Mouse (Mus musculus) MEL (cell line): ENCODE results near the gene Actrt2. TPM values are rescaled to one million over a fixed set of nuclear protein-coding genes. Genes with fewer than 3 reads are reported as not detected.

Source experiments
- DNase-seq: peaks from one replicate; pipeline ENCODE4 v3.0.0; 2011; ENCODE audit warnings: low read depth, low spot score
- H3K27ac ChIP-seq: 2 replicates; pipeline ENCODE4 v1.5.1; 2012; ENCODE audit warnings: low read depth, mild to moderate bottlenecking, control low read depth, low read length, moderate library complexity; ENCODE audit not compliant: control insufficient read depth
- H3K27me3 ChIP-seq, 2 experiments: fragments of 150-350 bp in 1 of 2; sonication (generic) in 1 of 2; 2 replicates each; pipeline ENCODE4 v1.6.1; 2012; ENCODE audit warnings: low read length in 2 of 2, mild to moderate bottlenecking in 2 of 2, improper control_type of control experiment in 1 of 2, moderate library complexity in 1 of 2; ENCODE audit not compliant: insufficient read depth in 2 of 2, control insufficient read depth in 1 of 2
- H3K36me3 ChIP-seq, 2 experiments: 2 replicates each; pipeline ENCODE4 v1.6.1; 2012 to 2014; ENCODE audit warnings: low read length in 2 of 2, improper control_type of control experiment in 1 of 2, inconsistent platforms in 1 of 2, mild to moderate bottlenecking in 1 of 2; ENCODE audit not compliant: insufficient read depth in 2 of 2, control insufficient read depth in 1 of 2
- H3K4me1 ChIP-seq, 2 experiments: fragments of 150-350 bp in 1 of 2; sonication (generic) in 1 of 2; 2 replicates each; pipeline ENCODE4 v1.6.1; 2012; ENCODE audit warnings: low read length in 2 of 2, improper control_type of control experiment in 1 of 2, mild to moderate bottlenecking in 1 of 2; ENCODE audit not compliant: insufficient read depth in 2 of 2, control insufficient read depth in 1 of 2
- H3K4me3 ChIP-seq, 2 experiments: fragments of 150-350 bp in 1 of 2; sonication (generic) in 1 of 2; 2 replicates each; pipeline ENCODE4 v1.5.1; 2012; ENCODE audit warnings: low read depth in 2 of 2, low read length in 2 of 2, mild to moderate bottlenecking in 2 of 2, moderate library complexity in 2 of 2, control low read depth in 1 of 2, improper control_type of control experiment in 1 of 2; ENCODE audit not compliant: control insufficient read depth in 1 of 2, insufficient read depth in 1 of 2
- H3K79me2 ChIP-seq: 2 replicates; pipeline ENCODE4 v1.6.1; 2012; ENCODE audit warnings: mild to moderate bottlenecking, low read length, moderate library complexity; ENCODE audit not compliant: control insufficient read depth, poor library complexity, insufficient read depth
- H3K9ac ChIP-seq: 2 replicates; pipeline ENCODE4 v1.6.1; 2012; ENCODE audit warnings: low read depth, mild to moderate bottlenecking, control low read depth, low read length, moderate library complexity; ENCODE audit not compliant: control insufficient read depth, poor library complexity, severe bottlenecking
- H3K9me3 ChIP-seq: fragments of 150-350 bp; sonication (generic); replicated peaks from 2 replicates; pipeline ENCODE4 v1.6.1; 2012; ENCODE audit warnings: mild to moderate bottlenecking, low read length, improper control_type of control experiment, moderate library complexity; ENCODE audit not compliant: insufficient read depth
- BHLHE40 ChIP-seq: IDR thresholded peaks from 2 replicates; pipeline ENCODE4 v1.6.1; 2012; ENCODE audit warnings: low read depth, mild to moderate bottlenecking, inconsistent platforms, low read length, improper control_type of control experiment, borderline replicate concordance
- CHD2 ChIP-seq: IDR thresholded peaks from 2 replicates; pipeline ENCODE4 v1.6.1; 2011; ENCODE audit warnings: low read length, improper control_type of control experiment
- EP300 ChIP-seq, 2 experiments: IDR thresholded peaks; 2 replicates each; pipeline ENCODE4 v1.6.1; 2011; ENCODE audit warnings: improper control_type of control experiment in 2 of 2, low read length in 2 of 2, low read depth in 1 of 2, mild to moderate bottlenecking in 1 of 2
- GABPA ChIP-seq: IDR thresholded peaks from 2 replicates; pipeline ENCODE4 v1.6.1; 2012; ENCODE audit warnings: low read depth, mild to moderate bottlenecking, inconsistent platforms, low read length, improper control_type of control experiment, moderate library complexity
- GATA1 ChIP-seq: IDR thresholded peaks from 2 replicates; pipeline ENCODE4 v1.6.1; 2011; ENCODE audit warnings: low read depth, low read length, improper control_type of control experiment
- HCFC1 ChIP-seq: IDR thresholded peaks from 2 replicates; pipeline ENCODE4 v1.6.1; 2012; ENCODE audit warnings: low read depth, mild to moderate bottlenecking, inconsistent platforms, low read length, improper control_type of control experiment, moderate library complexity
- MAFK ChIP-seq: IDR thresholded peaks from 2 replicates; pipeline ENCODE4 v1.6.1; 2011; ENCODE audit warnings: low read depth, mild to moderate bottlenecking, low read length, improper control_type of control experiment, borderline replicate concordance
- MAX ChIP-seq: IDR thresholded peaks from 2 replicates; pipeline ENCODE4 v1.6.1; 2011; ENCODE audit warnings: low read length, improper control_type of control experiment
- MAZ ChIP-seq: IDR thresholded peaks from 2 replicates; pipeline ENCODE4 v1.6.1; 2012; ENCODE audit warnings: low read depth, mild to moderate bottlenecking, inconsistent platforms, low read length, improper control_type of control experiment
- MYB ChIP-seq: IDR thresholded peaks from 2 replicates; pipeline ENCODE4 v1.6.1; 2011; ENCODE audit warnings: mild to moderate bottlenecking, low read depth, low read length, improper control_type of control experiment
- POLR2A ChIP-seq, 2 experiments: IDR thresholded peaks; 2 replicates each; pipeline ENCODE4 v1.6.1; 2011 to 2012; ENCODE audit warnings: low read length in 2 of 2, mild to moderate bottlenecking in 2 of 2, control low read depth in 1 of 2, improper control_type of control experiment in 1 of 2, low read depth in 1 of 2, moderate library complexity in 1 of 2; ENCODE audit not compliant: control insufficient read depth in 1 of 2, insufficient read depth in 1 of 2, poor library complexity in 1 of 2
- POLR2AphosphoS2 ChIP-seq: IDR thresholded peaks from 2 replicates; pipeline ENCODE4 v1.6.1; 2011; ENCODE audit warnings: low read length, improper control_type of control experiment
- TAL1 ChIP-seq: IDR thresholded peaks from 2 replicates; pipeline ENCODE4 v1.6.1; 2012; ENCODE audit warnings: mild to moderate bottlenecking, inconsistent platforms, low read length, moderate library complexity, mixed read lengths
- TCF12 ChIP-seq: IDR thresholded peaks from 2 replicates; pipeline ENCODE4 v1.6.1; 2014; ENCODE audit warnings: low read depth, mild to moderate bottlenecking, inconsistent platforms, low read length, improper control_type of control experiment, moderate library complexity
- USF1 ChIP-seq: IDR thresholded peaks from 2 replicates; pipeline ENCODE4 v1.6.1; 2014; ENCODE audit warnings: low read depth, mild to moderate bottlenecking, inconsistent platforms, low read length, improper control_type of control experiment, moderate library complexity
- ZKSCAN1 ChIP-seq: IDR thresholded peaks from 2 replicates; pipeline ENCODE4 v1.6.1; 2012; ENCODE audit warnings: low read depth, mild to moderate bottlenecking, inconsistent platforms, low read length, improper control_type of control experiment, moderate library complexity
- ZNF384 ChIP-seq: IDR thresholded peaks from 2 replicates; pipeline ENCODE4 v1.6.1; 2012; ENCODE audit warnings: low read depth, mild to moderate bottlenecking, inconsistent platforms, low read length, improper control_type of control experiment
- polyA plus RNA-seq, 2 experiments: library from polyadenylated mRNA; stranded (reverse) in 1 of 2; unstranded in 1 of 2; fragments of >175 nt in 1 of 2; fragments of >200 nt in 1 of 2; gene quantifications; 2 replicates each; pipeline versions ENCODE4 v1.2.1 to v1.2.4; 2012; ENCODE audit warnings: low replicate concordance in 2 of 2, low read depth in 1 of 2; ENCODE audit not compliant: insufficient read length in 2 of 2, insufficient read depth in 1 of 2, missing spikeins in 1 of 2
- total RNA-seq: library from RNA; depleted of rRNA; stranded (reverse); fragments of 300-350 nt; gene quantifications from 2 replicates; pipeline ENCODE4 v1.2.3, GENCODE M21; 2012

The Actrt2 gene
- total and polyA plus RNA-seq, 3 experiments: not detected

GRCm38 (mm10) chr4:154640443-154641295 is 27.0 kb downstream of the Actrt2 start:
- Histone ChIP-seq H3K27ac (no peak overlapping the region), H3K36me3 (no peaks in the 10 kb centered on the region), H3K4me3 (no peak overlapping the region), H3K9ac (no peak overlapping the region), H3K4me1 (no peaks in the 10 kb centered on the region), H3K9me3 (no peaks in the 10 kb centered on the region), H3K79me2 (no peaks in the 10 kb centered on the region), H3K27me3 (no peaks in the 10 kb centered on the region)
- no peak for DNase-seq
- TF ChIP-seq HCFC1 (no peak), MAX (no peak), GATA1 (no peak), ZNF384 (no peak), MAZ (no peak), POLR2AphosphoS2 (no peak), TCF12 (no peak), MAFK (no peak), ZKSCAN1 (no peak), BHLHE40 (no peak), TAL1 (no peak), MYB (no peak)

DNA sequence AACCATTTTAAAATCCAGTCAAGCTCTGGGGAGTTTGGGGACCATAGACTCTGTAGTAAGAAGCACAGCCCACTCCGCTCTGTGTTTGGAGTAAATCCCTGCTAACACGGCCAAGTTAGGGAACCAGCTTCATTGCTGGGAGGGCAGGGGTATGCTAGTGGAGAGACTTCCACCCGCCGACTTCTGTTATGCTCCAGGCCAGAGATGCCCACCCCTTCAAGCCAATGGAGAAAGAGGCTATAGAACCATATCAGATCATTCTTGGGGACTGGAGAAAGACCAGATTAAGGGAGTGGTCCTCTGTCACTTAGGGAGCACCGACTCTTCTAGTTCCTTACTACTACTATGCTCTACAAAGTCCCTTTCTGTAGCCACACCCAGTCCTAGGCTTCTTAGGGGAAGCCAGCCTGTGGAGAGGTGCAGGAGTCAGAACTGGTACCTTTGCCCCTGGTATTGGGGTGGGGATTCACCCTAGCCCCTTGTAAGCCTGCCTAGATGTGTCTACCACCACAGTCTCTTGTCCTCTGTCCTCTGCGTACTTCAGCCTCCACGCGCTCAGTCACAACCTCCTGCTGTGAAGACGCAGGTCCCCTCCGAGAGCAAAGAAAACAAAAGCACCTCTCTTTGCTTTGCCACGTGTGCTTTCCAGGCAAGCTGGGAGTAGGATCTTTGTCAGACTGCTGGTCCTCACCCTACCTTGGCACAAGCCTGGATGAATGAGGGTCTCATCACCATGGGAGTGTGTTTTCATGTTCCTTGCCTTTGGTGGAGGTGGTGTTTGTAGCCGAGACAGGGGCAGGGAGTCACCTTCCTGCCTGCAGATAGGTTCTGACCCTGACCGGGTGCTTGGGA is 27.9 kb downstream of the Actrt2 start:
- no peak overlapping the region for H3K27ac ChIP-seq
- H3K4me1 ChIP-seq: no peaks in the 10 kb centered on the region
- no peak overlapping the region for H3K9ac ChIP-seq
- no peaks in the 10 kb centered on the region for H3K79me2 ChIP-seq
- DNase-seq: no peak
- TF ChIP-seq USF1: no peak
- no peak for TF ChIP-seq EP300 (IDR thresholded peaks at IDR 0.05; ENCODE audit: low read depth in 1 of 2, low read length in 2 of 2)
- no peak for TF ChIP-seq ZKSCAN1
- no peak for TF ChIP-seq GABPA
- no peak for TF ChIP-seq CHD2
- no peak for TF ChIP-seq POLR2A (IDR thresholded peaks at IDR 0.05; ENCODE audit: control insufficient read depth in 1 of 2, insufficient read depth in 1 of 2, low read depth in 1 of 2, low read length in 2 of 2, poor library complexity in 1 of 2)
- H3K36me3 ChIP-seq: no peaks in the 10 kb centered on the region
- H3K27me3 ChIP-seq: no peaks in the 10 kb centered on the region
- no peaks in the 10 kb centered on the region for H3K9me3 ChIP-seq
- no peak overlapping the region for H3K4me3 ChIP-seq
